ENCODE assay signal across 16 mouse cellular contexts in the genomic region with DNA sequence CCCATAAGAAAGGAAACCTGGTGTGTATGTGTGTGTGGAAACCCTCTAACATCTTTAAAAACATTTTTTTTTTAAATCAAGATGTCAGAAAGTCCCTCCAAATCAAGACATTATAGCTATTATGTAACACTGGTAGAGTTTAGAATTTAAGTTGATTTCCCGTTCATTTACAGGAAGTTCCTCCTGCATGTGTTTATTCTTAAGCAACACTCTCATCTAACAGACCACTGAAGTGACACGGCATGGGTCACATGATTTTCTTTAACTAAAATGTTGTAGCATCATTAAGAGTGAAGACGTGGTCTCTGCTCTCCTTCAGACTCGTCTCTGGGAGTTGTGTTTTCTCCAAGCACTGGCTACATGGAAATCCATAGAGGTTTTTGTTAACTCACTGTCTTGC. TPM values are rescaled to one million over a fixed set of nuclear protein-coding genes. Genes with fewer than 3 reads are reported as not detected.
A peak's percentile ranks its signal among the peaks of the same experiment; 100 is the strongest.
DNase-seq lines count a peak whose midpoint lies in the region; ATAC-seq lines count a peak whose summit lies in the region.
"Had no signal": no experiment of that assay in that cellular context is flagged by ENCODE, and none has a peak within 500 bp of the region (broad histone marks: within the 10 kb centered on the region; RNA-seq: fewer than 3 reads in every experiment).

No protein-coding gene starts in this region.

- peak; percentile 83 for ATAC-seq in granulocyte monocyte progenitor cell, adult 5-6 weeks (replicated peaks; ENCODE audit: poor library complexity, severe bottlenecking)
- peak; percentile 57 for ATAC-seq in megakaryocyte progenitor cell, adult 5-6 weeks (replicated peaks; ENCODE audit: poor library complexity)
- no peak for ATAC-seq in cerebellum, adult (ENCODE audit: insufficient number of reproducible peaks, low FRiP score, low TSS enrichment)
- ATAC-seq: forebrain, embryonic 14.5 days; forebrain, embryonic 16.5 days had no signal

- 84% methylated on average over 4 of the region's 4 CpGs for WGBS in heart, embryonic 10.5 days

- H3K9me3 ChIP-seq in heart, embryonic 10.5 days: no peaks in the 10 kb centered on the region
- H3K9me3 ChIP-seq: embryonic facial prominence, embryonic 13.5 days; embryonic facial prominence, embryonic 15.5 days; forebrain, embryonic 10.5 days; forebrain, embryonic 12.5 days had no signal

- H3K27me3 ChIP-seq in heart, embryonic 10.5 days (ENCODE audit: insufficient read depth, poor library complexity, severe bottlenecking): no peaks in the 10 kb centered on the region
- H3K27me3 ChIP-seq: embryonic facial prominence, embryonic 13.5 days; embryonic facial prominence, embryonic 15.5 days; forebrain, embryonic 12.5 days had no signal

- DNase-seq in heart, adult 11 months: peak; percentile 33
- no peak for DNase-seq in heart, embryonic 10.5 days (ENCODE audit: low spot score)
- DNase-seq in thymus, postnatal 0 days (ENCODE audit: low spot score): no peak
- DNase-seq: cerebellum, adult 11-12 months; cerebellum, adult 9-10 months had no signal

- no peak overlapping the region for H3K4me3 ChIP-seq in heart, embryonic 10.5 days
- H3K4me3 ChIP-seq: embryonic facial prominence, embryonic 13.5 days; embryonic facial prominence, embryonic 15.5 days; erythroblast, embryonic 14.5 days; forebrain, embryonic 10.5 days; forebrain, embryonic 12.5 days had no signal

- no peaks in the 10 kb centered on the region for H3K4me1 ChIP-seq in heart, embryonic 10.5 days
- H3K4me1 ChIP-seq: embryonic facial prominence, embryonic 13.5 days; embryonic facial prominence, embryonic 15.5 days; forebrain, embryonic 10.5 days; forebrain, embryonic 12.5 days had no signal

- peaks cover 4% of the 10 kb centered on the region; the same call in 1 of the 2 replicates for H3K36me3 ChIP-seq in heart, embryonic 10.5 days

- H3K27ac ChIP-seq in heart, embryonic 10.5 days: no peak overlapping the region
- H3K27ac ChIP-seq: embryonic facial prominence, embryonic 13.5 days; embryonic facial prominence, embryonic 15.5 days; forebrain, embryonic 10.5 days; forebrain, embryonic 12.5 days had no signal

RNA-seq across cellular contexts. Expression of gene Mthfd2l, which starts 33.8 kb away (rescaled TPM):
- 28.1 and 34.1 TPM in 2 replicates for polyA plus RNA-seq in heart, embryonic 10.5 days (2016; fragmentation: Nextera tagmentation; extraction: Ambion mirVana)
- 5.4 and 11.6 TPM in 2 replicates for total RNA-seq in granulocyte monocyte progenitor cell, adult 5-6 weeks (2014; fragmentation: Nextera tagmentation)
- 8.9 and 9.1 TPM in 2 replicates for total RNA-seq in granulocyte monocyte progenitor cell, adult 5-6 weeks (2017)
- 12.6 and 14.6 TPM in 2 replicates for total RNA-seq in megakaryocyte progenitor cell, adult 5-6 weeks (2015)
- total RNA-seq in megakaryocyte progenitor cell, adult 5-6 weeks (2017): 5.8 and 10.6 TPM in 2 replicates
- 27.5 and 27.7 TPM in 2 replicates for polyA plus RNA-seq in thymus, postnatal 0 days (2015; fragmentation: Nextera tagmentation; extraction: Ambion mirVana)
- total RNA-seq: MEL had no signal
